Mouse (Mus musculus): ENCODE measurements around the gene Rragc.

- TF ChIP-seq CTCF (IDR thresholded peaks at IDR 0.05; ENCODE audit: low read depth, low read length) (no peak), GATA2 (IDR thresholded peaks at IDR 0.05; ENCODE audit: borderline replicate concordance, low read depth, low read length) (no peak), POLR2AphosphoS5 (IDR thresholded peaks at IDR 0.05; ENCODE audit: insufficient replicate concordance, low read depth, low read length) (no peak), GATA1 (IDR thresholded peaks at IDR 0.05; ENCODE audit: borderline replicate concordance, low read length) (no peak)
Observed at GRCm38 (mm10) chr4:123957891-123958290, 40.6 kb downstream of the Rragc start.

All from G1E (cell line).